Mouse (Mus musculus) CH12.LX (cell line): ENCODE measurements around the gene Bst2.

Experiments used
- ETS1 ChIP-seq: conservative IDR thresholded peaks from 2 replicates; pipeline ENCODE4 v1.6.1; 2012; ENCODE audit warnings: low read depth, mild to moderate bottlenecking, inconsistent platforms, low read length, improper control_type of control experiment, moderate library complexity
- KAT2A ChIP-seq: IDR thresholded peaks from 2 replicates; pipeline ENCODE4 v1.6.1; 2012; ENCODE audit warnings: low read length, improper control_type of control experiment, inconsistent platforms; ENCODE audit not compliant: insufficient replicate concordance
- MXI1 ChIP-seq: IDR thresholded peaks from 2 replicates; pipeline ENCODE4 v1.6.1; 2011; ENCODE audit warnings: mild to moderate bottlenecking, low read depth, low read length, improper control_type of control experiment
- POLR2A ChIP-seq: IDR thresholded peaks from 2 replicates; pipeline ENCODE4 v1.6.1; 2011; ENCODE audit warnings: low read depth, mild to moderate bottlenecking, improper control_type of control experiment, low read length
- POLR2AphosphoS2 ChIP-seq: IDR thresholded peaks from 2 replicates; pipeline ENCODE4 v1.6.1; 2011; ENCODE audit warnings: low read depth, low read length, improper control_type of control experiment
- RAD21 ChIP-seq: IDR thresholded peaks from 2 replicates; pipeline ENCODE4 v1.6.1; 2011; ENCODE audit warnings: low read depth, mild to moderate bottlenecking, low read length, improper control_type of control experiment, moderate library complexity

- TF ChIP-seq KAT2A, result no peak
- TF ChIP-seq POLR2A, result no peak
- no peak for TF ChIP-seq ETS1
- TF ChIP-seq RAD21, result no peak
- TF ChIP-seq MXI1, result no peak
- no peak for TF ChIP-seq POLR2AphosphoS2
Measured at GRCm38 (mm10) chr8:71511644-71512043, 25.6 kb downstream of the Bst2 start, which contains the start of gene Plvap.
